Comparison of ENCODE assay signal across 8 mouse cellular contexts in genomic region chr11:5260942-5261459, GRCm38 (mm10). TPM values are rescaled to one million over a fixed set of nuclear protein-coding genes. Genes with fewer than 3 reads are reported as not detected.
DNase-seq lines count a peak whose midpoint lies in the region; ATAC-seq and TF ChIP-seq lines count a peak whose summit lies in the region.

No protein-coding gene starts in this region.

- DNase-seq in right cerebral cortex, postnatal 10 days (ENCODE audit: low spot score in 2 of 2): peak; percentile 46 to 50
- DNase-seq in right cerebral cortex, adult 18-20 months: no peak
- DNase-seq in cerebellum, adult 2 months: peak in 1 of 2 experiments; percentile 48
- DNase-seq in gastrocnemius, adult 8-10 months (ENCODE audit: low spot score in 2 of 2): peak; percentile 26 to 43
- peak; percentile 38 for DNase-seq in kidney, adult 11 months
- peak; percentile 76 for DNase-seq in lung, embryonic 14.5 days
- no peak for DNase-seq in frontal cortex, postnatal 14 days (ENCODE audit: low spot score in 2 of 2)

- H3K9ac ChIP-seq in lung, embryonic 14.5 days: peak overlapping the region; percentile 82
- peak overlapping the region; percentile 75 for H3K9ac ChIP-seq in neural tube, embryonic 14.5 days (replicated peaks; ENCODE audit: low read depth, low read length)

- H3K27ac ChIP-seq in cerebellum, adult 2 months (ENCODE audit: insufficient read depth, low read length): no peak overlapping the region
- H3K27ac ChIP-seq in lung, embryonic 14.5 days (ENCODE audit: low read depth): peak overlapping the region; percentile 52
- peak overlapping the region; percentile 28; the same call in 1 of the 2 replicates for H3K27ac ChIP-seq in neural tube, embryonic 14.5 days (ENCODE audit: low read depth, low read length)

- TF ChIP-seq POLR2A in cerebellum, adult 2 months (IDR thresholded peaks at IDR 0.05; ENCODE audit: borderline replicate concordance, insufficient read depth, low read length): no peak

- H3K4me2 ChIP-seq in lung, embryonic 14.5 days: peak overlapping the region; percentile 85
- H3K4me2 ChIP-seq in neural tube, embryonic 14.5 days (ENCODE audit: low read depth, low read length): peak overlapping the region; percentile 73

- no peaks in the 10 kb centered on the region for H3K36me3 ChIP-seq in lung, embryonic 14.5 days (ENCODE audit: insufficient read depth)
- H3K36me3 ChIP-seq in neural tube, embryonic 14.5 days (ENCODE audit: control insufficient read depth, insufficient read depth, low read length): no peaks in the 10 kb centered on the region

- no peak for TF ChIP-seq CTCF in cerebellum, adult 2 months (IDR thresholded peaks at IDR 0.05; ENCODE audit: borderline replicate concordance, insufficient read depth, low read depth, low read length)
- TF ChIP-seq CTCF in lung, embryonic 14.5 days (IDR thresholded peaks at IDR 0.05; ENCODE audit: low read depth): no peak

- WGBS in cerebellum, adult 2 months: 1% methylated on average over 42 of the region's 42 CpGs
- WGBS in lung, embryonic 14.5 days: 1% methylated on average over 42 of the region's 42 CpGs
- WGBS in neural tube, embryonic 14.5 days: under 1% methylated on average over 40 of the region's 42 CpGs

- no peaks in the 10 kb centered on the region; the same call in 1 of the 2 replicates for H3K27me3 ChIP-seq in cerebellum, adult 2 months (ENCODE audit: control insufficient read depth, insufficient read depth, low read length)
- no peaks in the 10 kb centered on the region for H3K27me3 ChIP-seq in lung, embryonic 14.5 days (ENCODE audit: insufficient read depth, low read length)
- no peaks in the 10 kb centered on the region for H3K27me3 ChIP-seq in neural tube, embryonic 14.5 days (ENCODE audit: control insufficient read depth, insufficient read depth, low read length)

- peak overlapping the region; percentile 86 for H3K4me3 ChIP-seq in cerebellum, adult 2 months (replicated peaks; ENCODE audit: insufficient read depth, low read depth, low read length)
- peak overlapping the region; percentile 80 for H3K4me3 ChIP-seq in lung, embryonic 14.5 days (ENCODE audit: low read depth, low read length)
- H3K4me3 ChIP-seq in neural tube, embryonic 14.5 days (ENCODE audit: low read depth, low read length): peak overlapping the region; percentile 74

- H3K9me3 ChIP-seq in lung, embryonic 14.5 days (ENCODE audit: low read depth, low read length): no peaks in the 10 kb centered on the region
- no peaks in the 10 kb centered on the region for H3K9me3 ChIP-seq in neural tube, embryonic 14.5 days (ENCODE audit: control insufficient read depth, low read length)

- ATAC-seq in lung, embryonic 14.5 days (ENCODE audit: insufficient read depth): peak; percentile 58
- ATAC-seq in neural tube, embryonic 14.5 days (ENCODE audit: low read depth): peak; percentile 21

- 0 out of 2 replicates have a peak, but pooled peaks cover 3% of the 10 kb centered on the region for H3K4me1 ChIP-seq in cerebellum, adult 2 months (ENCODE audit: control insufficient read depth, insufficient read depth, low read length)
- 0 out of 2 replicates have a peak, but pooled peaks cover 5% of the 10 kb centered on the region for H3K4me1 ChIP-seq in lung, embryonic 14.5 days (ENCODE audit: insufficient read depth)
- peaks cover 20% of the 10 kb centered on the region for H3K4me1 ChIP-seq in neural tube, embryonic 14.5 days (ENCODE audit: control insufficient read depth, insufficient read depth, low read length)

RNA-seq across cellular contexts. Expression of gene Kremen1, which starts 0.4 kb away (rescaled TPM):
- polyA plus RNA-seq in cerebellum, adult 2 months (2012; rRNA removed): 8.6 and 9.9 TPM in 2 replicates
- total RNA-seq in gastrocnemius, adult 8-10 months (2022): 10 to 100 TPM; 41.4 to 55.8 (median 48.8) TPM
- polyA plus RNA-seq in lung, embryonic 14.5 days (2014; fragmentation: Nextera tagmentation; extraction: Ambion mirVana): 12.5 and 14.5 TPM in 2 replicates
- polyA plus RNA-seq in neural tube, embryonic 14.5 days (2014; fragmentation: Nextera tagmentation; extraction: Ambion mirVana): 3.7 and 6.5 TPM in 2 replicates

Comparison
In these comparisons a context has a peak if more than half of its experiments do, and no peak if none do; other contexts are left out.
1. DNase-seq: peak in right cerebral cortex, postnatal 10 days (2 of 2), gastrocnemius, adult 8-10 months (2 of 2), kidney, adult 11 months (single experiment) and lung, embryonic 14.5 days (single experiment); none in right cerebral cortex, adult 18-20 months (single experiment) and frontal cortex, postnatal 14 days (0 of 2).
2. Peak in every context shown above with its lines, with median percentiles within 50 percentile points of each other: H3K4me3 ChIP-seq.